Mouse (Mus musculus): ENCODE measurements around the gene Olfr714. TPM values are rescaled to one million over a fixed set of nuclear protein-coding genes. Genes with fewer than 3 reads are reported as not detected.
"Not testable (repeated sequence)": the region's sequence is repeated elsewhere in the genome, so short reads cannot be mapped to it uniquely, and the experiment has no call there.

The Olfr714 gene
- polyA plus RNA-seq (2015; fragmentation: Nextera tagmentation; extraction: Ambion mirVana), result not detected in 2 replicates

- ATAC-seq (ENCODE audit: low FRiP score), result no peak
- no peak within 1 kb of the TSS for H3K27ac ChIP-seq
- H3K36me3 ChIP-seq, result no peaks in the 10 kb centered on the region
- no peak within 1 kb of the TSS for H3K4me3 ChIP-seq
- no peaks in the 10 kb centered on the region for H3K4me1 ChIP-seq (replicated peaks)
- WGBS, result 94% methylated on average over 2 of the region's 2 CpGs
- no peaks in the 10 kb centered on the region for H3K27me3 ChIP-seq
- H3K4me2 ChIP-seq, result no peak within 1 kb of the TSS
- no peaks in the 10 kb centered on the region for H3K9me3 ChIP-seq
- H3K9ac ChIP-seq, result no peak within 1 kb of the TSS
Measured at GRCm38 (mm10) chr7:107070681-107071080, at the start of gene Olfr714. Gene Olfr714, plus strand, starts transcription at chr7:107070981.

GRCm38 (mm10) chr7:107030874-107031273 is 39.9 kb upstream of the Olfr714 start, which contains the start of gene Olfr713:
Gene Olfr713, plus strand, starts transcription at chr7:107031174.
- 80% methylated on average over 1 of the region's 1 CpGs for WGBS
- H3K4me2 ChIP-seq, result no peak within 1 kb of the TSS

GRCm38 (mm10) chr7:107039934-107040563 is 30.7 kb upstream of the Olfr714 start:
- no peak overlapping the region for H3K4me2 ChIP-seq
- no peak overlapping the region for H3K4me3 ChIP-seq
- H3K9ac ChIP-seq, result no peak overlapping the region
- no peaks in the 10 kb centered on the region for H3K9me3 ChIP-seq
- no peaks in the 10 kb centered on the region for H3K4me1 ChIP-seq (replicated peaks)
- H3K36me3 ChIP-seq, result no peaks in the 10 kb centered on the region
- no peaks in the 10 kb centered on the region for H3K27me3 ChIP-seq
- H3K27ac ChIP-seq, result no peak overlapping the region
- no peak for ATAC-seq (ENCODE audit: low FRiP score)
- 78% methylated on average over 2 of the region's 2 CpGs for WGBS

More at GRCm38 (mm10) chr7:107030874-107031273, 39.9 kb upstream of the Olfr714 start, which contains the start of gene Olfr713:
- no peaks in the 10 kb centered on the region for H3K4me1 ChIP-seq (replicated peaks)
- H3K36me3 ChIP-seq, result no peaks in the 10 kb centered on the region
- H3K9me3 ChIP-seq, result no peaks in the 10 kb centered on the region
- H3K9ac ChIP-seq, result no peak within 1 kb of the TSS
- H3K27ac ChIP-seq, result no peak within 1 kb of the TSS
- H3K4me3 ChIP-seq, result no peak within 1 kb of the TSS
- ATAC-seq (ENCODE audit: low FRiP score), result no peak
- H3K27me3 ChIP-seq, result no peaks in the 10 kb centered on the region

- H3K9me3 ChIP-seq, result no peaks in the 10 kb centered on the region
- ATAC-seq (ENCODE audit: low FRiP score), result no peak
- H3K4me3 ChIP-seq, result no peak overlapping the region
- no peaks in the 10 kb centered on the region for H3K36me3 ChIP-seq
- no peak overlapping the region for H3K27ac ChIP-seq
- H3K4me1 ChIP-seq (replicated peaks), result no peaks in the 10 kb centered on the region
- H3K4me2 ChIP-seq, result no peak overlapping the region
- no peaks in the 10 kb centered on the region for H3K27me3 ChIP-seq
- no peak overlapping the region for H3K9ac ChIP-seq
- 91% methylated on average over 3 of the region's 3 CpGs for WGBS
Measured at GRCm38 (mm10) chr7:107043136-107043535, 27.6 kb upstream of the Olfr714 start.

- Histone ChIP-seq H3K36me3 (no peaks in the 10 kb centered on the region), H3K4me2 (no peak overlapping the region), H3K4me1 (replicated peaks) (no peaks in the 10 kb centered on the region), H3K9me3 (no peaks in the 10 kb centered on the region), H3K27me3 (no peaks in the 10 kb centered on the region), H3K27ac (no peak overlapping the region), H3K4me3 (no peak overlapping the region), H3K9ac (no peak overlapping the region)
- 89% methylated on average over 1 of the region's 1 CpGs for WGBS
- no peak for ATAC-seq (ENCODE audit: low FRiP score)
Measured at GRCm38 (mm10) chr7:107044407-107044806, 26.4 kb upstream of the Olfr714 start.

- 3% methylated on average over 5 of the region's 5 CpGs for WGBS
- Histone ChIP-seq H3K4me2 (no peak overlapping the region), H3K9me3 (no peaks in the 10 kb centered on the region), H3K9ac (no peak overlapping the region), H3K27me3 (no peaks in the 10 kb centered on the region), H3K36me3 (no peaks in the 10 kb centered on the region), H3K27ac (no peak overlapping the region), H3K4me1 (replicated peaks) (no peaks in the 10 kb centered on the region), H3K4me3 (no peak overlapping the region)
- 0 out of 2 replicates have a peak, but pooled peaks have one; percentile 43 for ATAC-seq (ENCODE audit: low FRiP score)
Measured at GRCm38 (mm10) chr7:107045833-107046232, 24.9 kb upstream of the Olfr714 start.

- Histone ChIP-seq H3K4me2 (no peak overlapping the region), H3K9me3 (no peaks in the 10 kb centered on the region), H3K4me1 (replicated peaks) (no peaks in the 10 kb centered on the region), H3K27me3 (no peaks in the 10 kb centered on the region), H3K27ac (no peak overlapping the region), H3K4me3 (no peak overlapping the region), H3K9ac (no peak overlapping the region), H3K36me3 (no peaks in the 10 kb centered on the region)
- no peak for ATAC-seq (ENCODE audit: low FRiP score)
- WGBS, result 54% methylated on average over 3 of the region's 3 CpGs
Measured at GRCm38 (mm10) chr7:107047578-107047977, 23.2 kb upstream of the Olfr714 start.

GRCm38 (mm10) chr7:107092920-107093319 is 22.1 kb downstream of the Olfr714 start, which contains the start of gene Olfr17:
Gene Olfr17, plus strand, starts transcription at chr7:107093220.
- Histone ChIP-seq H3K4me3 (no peak within 1 kb of the TSS), H3K27ac (no peak within 1 kb of the TSS), H3K9ac (no peak within 1 kb of the TSS), H3K36me3 (no peaks in the 10 kb centered on the region), H3K4me2 (no peak within 1 kb of the TSS), H3K27me3 (no peaks in the 10 kb centered on the region), H3K9me3 (no peaks in the 10 kb centered on the region), H3K4me1 (replicated peaks) (no peaks in the 10 kb centered on the region)
- no peak for ATAC-seq (ENCODE audit: low FRiP score)
- 68% methylated on average over 1 of the region's 1 CpGs for WGBS

- not testable (repeated sequence) for H3K9me3 ChIP-seq; H3K4me3 ChIP-seq; H3K27ac ChIP-seq; H3K27me3 ChIP-seq; H3K36me3 ChIP-seq; ATAC-seq (ENCODE audit: low FRiP score); H3K9ac ChIP-seq; H3K4me2 ChIP-seq; H3K4me1 ChIP-seq (replicated peaks)
- WGBS, result 87% methylated on average over 2 of the region's 2 CpGs
Measured at GRCm38 (mm10) chr7:107110269-107110668, 39.5 kb downstream of the Olfr714 start, which contains the start of gene Olfr715b. Gene Olfr715b, minus strand, starts transcription at chr7:107110369.

Other genes starting within 250 kb of the Olfr714 start
- not detected in 2 replicates for gene Olfr702, start 237.1 kb upstream of the Olfr714 start, polyA plus RNA-seq (2015; fragmentation: Nextera tagmentation; extraction: Ambion mirVana)
- gene Olfr703, start 227.6 kb upstream of the Olfr714 start, polyA plus RNA-seq (2015; fragmentation: Nextera tagmentation; extraction: Ambion mirVana), result not detected in 2 replicates
- not detected in 2 replicates for gene Olfr704, start 207.8 kb upstream of the Olfr714 start, polyA plus RNA-seq (2015; fragmentation: Nextera tagmentation; extraction: Ambion mirVana)
- gene Olfr705, start 194.1 kb upstream of the Olfr714 start, polyA plus RNA-seq (2015; fragmentation: Nextera tagmentation; extraction: Ambion mirVana), result not detected in 2 replicates
- not detected in 2 replicates for gene Olfr706, start 182.8 kb upstream of the Olfr714 start, polyA plus RNA-seq (2015; fragmentation: Nextera tagmentation; extraction: Ambion mirVana)
- not detected in 2 replicates for gene Olfr707, start 169.7 kb upstream of the Olfr714 start, polyA plus RNA-seq (2015; fragmentation: Nextera tagmentation; extraction: Ambion mirVana)
- not detected in 2 replicates for gene Olfr1532-ps1, start 163.0 kb upstream of the Olfr714 start, polyA plus RNA-seq (2015; fragmentation: Nextera tagmentation; extraction: Ambion mirVana)
- not detected in 2 replicates for gene Olfr709-ps1, start 138.8 kb upstream of the Olfr714 start, polyA plus RNA-seq (2015; fragmentation: Nextera tagmentation; extraction: Ambion mirVana)
- gene Olfr710, start 122.7 kb upstream of the Olfr714 start, polyA plus RNA-seq (2015; fragmentation: Nextera tagmentation; extraction: Ambion mirVana), result not detected in 2 replicates
- not detected in 2 replicates for gene Olfr6, start 107.0 kb upstream of the Olfr714 start, polyA plus RNA-seq (2015; fragmentation: Nextera tagmentation; extraction: Ambion mirVana)
- not detected in 2 replicates for gene Olfr711, start 95.5 kb upstream of the Olfr714 start, polyA plus RNA-seq (2015; fragmentation: Nextera tagmentation; extraction: Ambion mirVana)
- not detected in 2 replicates for gene Olfr2, start 64.9 kb upstream of the Olfr714 start, polyA plus RNA-seq (2015; fragmentation: Nextera tagmentation; extraction: Ambion mirVana)
- not detected in 2 replicates for gene Olfr713, start 39.8 kb upstream of the Olfr714 start, polyA plus RNA-seq (2015; fragmentation: Nextera tagmentation; extraction: Ambion mirVana)
- not detected in 2 replicates for gene Olfr17, start 22.2 kb downstream of the Olfr714 start, polyA plus RNA-seq (2015; fragmentation: Nextera tagmentation; extraction: Ambion mirVana)
- not detected in 2 replicates for gene Olfr715b, start 39.4 kb downstream of the Olfr714 start, polyA plus RNA-seq (2015; fragmentation: Nextera tagmentation; extraction: Ambion mirVana)
- not detected in 2 replicates for gene Olfr715, start 60.1 kb downstream of the Olfr714 start, polyA plus RNA-seq (2015; fragmentation: Nextera tagmentation; extraction: Ambion mirVana)
- gene Olfr716, start 67.3 kb downstream of the Olfr714 start, polyA plus RNA-seq (2015; fragmentation: Nextera tagmentation; extraction: Ambion mirVana), result not detected in 2 replicates
- gene Nlrp14, start 96.0 kb downstream of the Olfr714 start, polyA plus RNA-seq (2015; fragmentation: Nextera tagmentation; extraction: Ambion mirVana), result not detected in 2 replicates
- gene Rbmxl2, start 138.5 kb downstream of the Olfr714 start, polyA plus RNA-seq (2015; fragmentation: Nextera tagmentation; extraction: Ambion mirVana), result not detected in 2 replicates